Mouse (Mus musculus): ENCODE results near the gene Ccdc61. TPM values are rescaled to one million over a fixed set of nuclear protein-coding genes. Genes with fewer than 3 reads are reported as not detected.
"Not testable (repeated sequence)": the region's sequence is repeated elsewhere in the genome, so short reads cannot be mapped to it uniquely, and the experiment has no call there.

The Ccdc61 gene
- total RNA-seq, 2 experiments from 2014 or later: 5.1 TPM

- no peak for DNase-seq
- intact Hi-C loops (cut with DNase I; ENCODE audit: low total_unique reads): loop anchor here (2.0 kb wide), 1 partner anchor 122 kb away; no protein-coding TSS in a partner anchor
Measured at GRCm38 (mm10) chr7:18872816-18873215, 37.4 kb downstream of the Ccdc61 start.

GRCm38 (mm10) chr7:18872014-18872802, 38.0 kb downstream of the Ccdc61 start:
- DNase-seq: no peak
- intact Hi-C loops (cut with DNase I; ENCODE audit: low total_unique reads): loop anchor here (2.0 kb wide), 1 partner anchor 121 kb away; no protein-coding TSS in a partner anchor

GRCm38 (mm10) chr7:18871031-18871430, 39.2 kb downstream of the Ccdc61 start, which contains the start of gene Pglyrp1:
Pglyrp1 (plus strand) TSS chr7:18871331.
- intact Hi-C loops (cut with DNase I; ENCODE audit: low total_unique reads): not testable (repeated sequence)

GRCm38 (mm10) chr7:18868491-18868890, 41.7 kb downstream of the Ccdc61 start:
- intact Hi-C loops (cut with DNase I; ENCODE audit: low total_unique reads): no loop called here
- DNase-seq: no peak

More at GRCm38 (mm10) chr7:18871031-18871430, 39.2 kb downstream of the Ccdc61 start, which contains the start of gene Pglyrp1:
- DNase-seq: not testable (repeated sequence)

GRCm38 (mm10) chr7:18862801-18863200, 47.4 kb downstream of the Ccdc61 start:
- DNase-seq: no peak
- intact Hi-C loops (cut with DNase I; ENCODE audit: low total_unique reads): no loop called here

- no peak for DNase-seq
- intact Hi-C loops (cut with DNase I; ENCODE audit: low total_unique reads): no loop called here
Measured at GRCm38 (mm10) chr7:18858310-18858916, 51.8 kb downstream of the Ccdc61 start.

- intact Hi-C loops (cut with DNase I; ENCODE audit: low total_unique reads): no loop called here
- no peak for DNase-seq
Measured at GRCm38 (mm10) chr7:18848395-18848794, 61.8 kb downstream of the Ccdc61 start.

- DNase-seq: no peak
- intact Hi-C loops (cut with DNase I; ENCODE audit: low total_unique reads): no loop called here
Measured at GRCm38 (mm10) chr7:18844811-18845210, 65.4 kb downstream of the Ccdc61 start.

- no peak for DNase-seq
- intact Hi-C loops (cut with DNase I; ENCODE audit: low total_unique reads): no loop called here
Measured at GRCm38 (mm10) chr7:18841174-18841567, 69.0 kb downstream of the Ccdc61 start.

Other genes with a start within 250 kb of the Ccdc61 start
- gene Psg20, start 224.2 kb downstream of the Ccdc61 start, total RNA-seq (2021): not detected
- not detected for gene Psg22, start 192.3 kb downstream of the Ccdc61 start, total RNA-seq (2021)
- not detected for gene Psg19, start 111.9 kb downstream of the Ccdc61 start, total RNA-seq (2021)
- gene Psg17, start 88.8 kb downstream of the Ccdc61 start, total RNA-seq (2021): not detected
- 1 to 10 TPM; 2.6 to 3.2 TPM for gene Mill2, start 70.4 kb downstream of the Ccdc61 start, total RNA-seq (2021)
- gene Pglyrp1, start 39.1 kb downstream of the Ccdc61 start, total RNA-seq (2021): 1 to 10 TPM; 1.4 to 1.5 TPM
- 1 to 10 TPM; 2.6 to 3.3 TPM for gene Nova2, start 15.5 kb upstream of the Ccdc61 start, total RNA-seq (2021)
- not detected for gene Nanos2, start 77.0 kb upstream of the Ccdc61 start, total RNA-seq (2021)
- 1 to 10 TPM; 2.2 to 3.7 TPM for gene Mypop, start 80.8 kb upstream of the Ccdc61 start, total RNA-seq (2021)
- gene Irf2bp1, start 93.6 kb upstream of the Ccdc61 start, total RNA-seq (2021): 10 to 100 TPM; 14.9 to 18.6 TPM
- not detected for gene Foxa3, start 113.1 kb upstream of the Ccdc61 start, total RNA-seq (2021)
- gene Sympk, start 114.0 kb upstream of the Ccdc61 start, total RNA-seq (2021): 10 to 100 TPM; 38.2 to 41.1 TPM
- not detected for gene Rsph6a, start 144.3 kb upstream of the Ccdc61 start, total RNA-seq (2021)
- gene Dmwd, start 165.8 kb upstream of the Ccdc61 start, total RNA-seq (2021): 10 to 100 TPM; 22.1 to 25.5 TPM
- 100 to 1,000 TPM; 241 to 257 TPM for gene Dmpk, start 173.4 kb upstream of the Ccdc61 start, total RNA-seq (2021)
- 1 to 10 TPM; 3.1 to 3.8 TPM for gene Six5, start 184.2 kb upstream of the Ccdc61 start, total RNA-seq (2021)
- not detected for gene Gm4969, start 208.0 kb upstream of the Ccdc61 start, total RNA-seq (2021)
- 1 to 10 TPM; 3.2 TPM for gene Fbxo46, start 209.4 kb upstream of the Ccdc61 start, total RNA-seq (2021)
- 1 to 10 TPM; 3.1 to 4.2 TPM for gene Qpctl, start 238.9 kb upstream of the Ccdc61 start, total RNA-seq (2021)
- gene Snrpd2, start 239.3 kb upstream of the Ccdc61 start, total RNA-seq (2021): 10 to 100 TPM; 62.3 to 66.5 TPM